Mouse (Mus musculus): ENCODE results near the gene Osbpl10.

DNA sequence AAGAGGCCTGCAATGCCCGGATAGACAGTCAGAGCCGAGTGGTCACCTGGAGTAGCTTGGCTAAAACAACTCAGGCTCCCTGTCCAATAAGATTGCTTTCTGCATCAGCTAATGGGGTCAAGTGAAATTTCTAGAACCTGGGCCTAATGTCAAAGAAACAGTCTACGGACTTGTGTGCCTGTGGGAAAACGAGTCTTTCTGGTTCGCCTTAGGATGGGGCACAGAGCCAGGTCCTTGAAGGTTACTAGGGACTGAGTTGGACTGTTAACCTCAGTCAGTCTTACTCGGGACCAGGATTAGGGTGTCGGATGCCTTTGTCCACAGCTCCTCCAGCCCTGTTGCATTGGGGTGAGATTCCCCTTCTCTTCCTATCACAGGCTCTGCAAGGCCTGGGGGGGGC lies 218.7 kb downstream of the Osbpl10 start:
- TF ChIP-seq CTCF (IDR thresholded peaks at IDR 0.05; ENCODE audit: control insufficient read depth, insufficient read depth, low read length) (no peak), POLR2A (IDR thresholded peaks at IDR 0.05; ENCODE audit: borderline replicate concordance, control insufficient read depth, low read depth, low read length) (no peak)

Data from bone marrow, adult 2 months (tissue).